Mouse (Mus musculus) T-helper 1 cell (primary cell): ENCODE results near the gene Etl4.

Source experiments
- in situ Hi-C: fragments of 300-600 bp; cut with MboI, MseI; formaldehyde crosslinking; loops from one replicate; pipeline ENCODE4 v1.15.1; 2025; ENCODE audit warnings: high pct_unique_total_duplicates

Etl4 gene

DNA sequence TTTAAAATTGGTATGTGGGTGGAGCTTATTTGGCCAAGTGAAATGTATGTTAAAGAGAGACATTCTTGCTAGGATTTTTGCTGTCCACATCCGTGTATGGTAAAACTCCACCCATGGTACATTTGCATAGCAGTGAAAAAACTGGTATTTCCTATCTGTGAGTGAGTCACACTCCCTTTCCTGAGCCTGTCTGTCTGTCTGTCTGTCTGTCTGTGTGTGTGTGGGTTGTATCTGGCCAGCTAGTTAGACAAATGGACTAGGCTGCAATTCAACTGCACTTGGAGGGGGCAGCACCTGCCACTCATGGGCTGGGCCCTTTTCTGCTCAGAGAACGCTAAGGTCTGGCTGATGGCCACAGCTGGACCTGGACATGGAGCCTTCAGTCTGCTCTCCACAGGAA is 650.1 kb downstream of the Etl4 start:
- in situ Hi-C loops = loop anchor here (10.0 kb wide), 1 partner anchor 395 kb away; no protein-coding TSS in a partner anchor

DNA sequence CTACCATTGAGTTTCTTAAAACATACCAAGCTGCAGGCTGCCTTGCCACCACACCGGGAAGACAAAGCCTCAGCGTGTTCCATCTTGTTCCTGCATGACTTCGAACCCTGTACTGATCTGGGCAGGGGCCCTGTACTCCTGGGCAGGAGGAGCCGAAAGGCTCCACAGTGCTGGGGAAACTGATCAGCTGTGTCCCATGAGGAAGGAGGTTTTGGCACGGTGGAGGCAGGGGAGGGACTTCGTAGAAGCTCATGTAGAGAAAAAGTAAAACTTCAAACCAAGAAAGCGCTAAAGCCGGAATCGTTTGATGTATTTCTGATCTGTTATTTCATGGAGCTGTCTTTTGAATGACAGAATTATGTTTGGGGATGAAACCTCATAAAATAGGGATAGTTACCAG is 651.0 kb downstream of the Etl4 start:
- in situ Hi-C loops = loop anchor here (10.0 kb wide), 1 partner anchor 396 kb away; no protein-coding TSS in a partner anchor

DNA sequence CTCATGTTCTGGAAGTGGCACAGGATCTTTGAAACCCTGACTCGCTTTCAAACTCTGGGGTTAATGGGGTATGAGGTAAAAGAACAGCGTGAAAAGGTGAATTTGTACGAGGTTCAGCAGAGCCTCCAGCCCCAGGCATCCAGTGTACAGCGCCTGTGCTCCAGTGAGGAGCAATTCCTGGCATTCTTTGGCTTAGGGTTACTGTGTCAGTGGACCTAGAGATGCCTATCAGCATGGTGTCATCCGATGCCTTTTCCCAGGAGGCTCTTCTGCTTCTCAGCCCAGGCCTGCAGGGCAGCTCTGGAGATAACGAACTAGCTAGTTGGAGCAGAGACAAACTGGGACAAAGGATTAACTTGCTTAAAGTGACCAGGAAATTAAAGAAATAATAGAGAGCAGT is 653.5 kb downstream of the Etl4 start:
- in situ Hi-C loops = loop anchor here (10.0 kb wide), 1 partner anchor 398 kb away; no protein-coding TSS in a partner anchor

DNA sequence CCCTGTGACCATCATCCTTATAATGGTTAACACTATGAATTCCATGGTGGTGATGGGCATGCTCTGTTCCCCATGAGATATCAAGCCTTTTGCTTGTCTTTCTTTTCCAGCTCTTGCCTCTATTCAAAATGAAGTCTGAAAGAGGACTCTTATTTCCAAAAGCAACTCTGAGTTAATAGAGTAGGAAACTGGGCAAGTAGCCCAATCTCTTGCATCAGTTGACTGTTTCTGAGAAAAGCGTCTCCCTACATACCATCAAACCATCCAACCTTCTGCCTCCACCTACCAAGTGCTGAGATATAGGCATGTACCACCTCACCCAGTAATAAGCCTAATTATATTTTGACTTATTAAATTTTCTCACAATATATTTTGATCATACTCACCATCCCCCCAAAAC is 658.9 kb downstream of the Etl4 start:
- in situ Hi-C loops = loop anchor here (10.0 kb wide), 1 partner anchor 404 kb away; no protein-coding TSS in a partner anchor

DNA sequence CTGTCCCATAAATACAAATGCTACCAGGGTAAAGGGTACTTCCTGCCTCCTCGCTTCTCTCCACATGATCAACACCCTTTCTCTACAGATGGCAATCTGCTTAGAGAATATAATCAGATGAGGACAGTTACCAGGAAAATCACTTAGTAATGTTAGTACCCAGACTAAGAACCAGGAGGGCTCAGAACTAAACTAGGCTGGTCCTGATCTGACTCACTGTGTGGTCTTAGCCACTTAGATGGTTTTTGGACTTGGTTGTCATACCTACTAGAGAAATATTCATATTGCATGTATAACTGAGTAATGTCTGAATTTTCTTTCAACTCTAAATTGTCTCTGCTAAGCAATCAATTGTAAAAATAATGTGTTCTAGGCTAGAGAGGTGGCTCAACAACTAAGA is 662.4 kb downstream of the Etl4 start:
- in situ Hi-C loops = no loop called here

DNA sequence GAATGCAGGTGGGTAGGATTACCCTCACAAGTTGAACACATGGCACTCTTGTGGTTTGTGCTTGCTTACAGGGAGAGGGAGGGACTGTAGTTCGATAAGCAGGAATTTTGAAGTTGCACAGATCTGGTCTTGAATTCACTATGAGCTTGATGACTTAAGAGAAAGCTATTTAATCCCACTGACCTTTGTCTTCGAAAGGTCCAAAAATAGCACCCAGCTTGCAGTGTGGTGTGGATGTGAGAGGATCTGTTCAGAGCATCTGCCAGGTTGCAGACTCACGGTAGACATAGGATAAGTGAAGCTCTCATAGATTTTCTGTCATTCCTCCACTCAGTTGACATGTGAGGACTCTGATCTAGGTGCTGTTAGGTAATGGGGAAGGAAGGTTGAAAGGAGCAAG is 670.8 kb downstream of the Etl4 start:
- in situ Hi-C loops = no loop called here

DNA sequence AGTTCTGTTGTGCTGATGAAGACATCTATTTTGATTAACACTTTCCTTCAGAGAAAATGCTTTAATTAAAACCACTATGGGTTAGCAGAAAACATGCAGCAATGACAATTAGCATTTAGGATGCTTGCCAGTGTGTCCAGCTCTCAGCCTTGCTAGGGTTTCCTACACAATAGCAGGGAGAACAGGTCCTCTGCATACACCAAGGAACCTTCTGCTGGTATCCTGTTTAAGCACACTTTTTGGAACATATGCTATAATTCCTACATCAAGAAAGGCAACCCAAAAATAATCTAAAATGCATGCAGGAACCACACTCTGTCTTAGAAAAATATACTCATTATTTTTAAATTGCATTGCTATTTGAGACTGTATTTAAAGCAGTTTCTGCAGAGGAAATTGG is 673.5 kb downstream of the Etl4 start:
- in situ Hi-C loops = no loop called here

DNA sequence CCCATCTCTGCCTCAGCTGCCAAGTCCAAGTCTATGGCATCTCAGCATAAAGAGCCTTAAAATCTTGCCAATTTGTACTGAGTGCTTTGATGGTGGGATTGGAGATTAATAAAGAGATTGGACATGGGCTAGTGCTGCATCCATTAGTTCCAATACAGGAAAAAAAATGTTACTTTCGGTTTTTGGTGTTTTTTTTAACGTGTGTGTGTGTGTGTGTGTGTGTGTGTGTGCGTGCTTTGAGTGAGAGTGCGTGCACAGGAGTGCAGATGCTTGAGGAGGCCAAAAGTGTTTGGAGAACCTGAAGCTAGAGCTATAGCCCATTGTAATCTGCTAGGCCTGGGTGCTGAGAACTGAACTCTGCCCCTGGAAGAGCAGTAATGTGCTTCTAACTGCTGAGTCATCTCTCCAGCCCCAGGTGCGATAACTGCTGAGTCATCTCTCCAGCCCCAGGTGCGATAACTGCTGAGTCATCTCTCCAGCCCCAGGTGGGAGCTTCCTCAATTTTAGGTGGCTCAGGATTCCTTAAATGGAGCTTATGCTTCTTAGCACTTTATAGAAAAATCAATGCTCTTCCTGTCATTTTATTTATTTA is 674.1 kb downstream of the Etl4 start:
- in situ Hi-C loops = no loop called here

DNA sequence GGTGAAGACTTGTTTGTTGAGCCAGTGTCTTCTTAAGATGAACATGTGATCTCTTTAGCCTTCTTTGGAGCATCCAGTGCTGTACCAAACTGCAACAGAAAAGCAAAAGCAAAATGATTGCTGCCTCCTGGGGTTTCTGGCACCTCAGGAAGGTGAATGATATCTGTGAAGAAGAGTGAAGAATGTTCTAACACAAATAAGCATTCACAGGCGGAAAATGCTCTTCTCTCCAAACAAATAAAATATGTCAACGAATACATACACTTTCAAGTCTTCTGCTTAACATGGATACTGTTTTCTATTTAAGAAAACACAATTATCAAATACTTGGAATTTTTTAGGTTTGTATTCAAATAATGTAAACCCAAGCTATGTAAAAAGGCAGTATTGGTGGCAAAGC is 678.3 kb downstream of the Etl4 start:
- in situ Hi-C loops = no loop called here

DNA sequence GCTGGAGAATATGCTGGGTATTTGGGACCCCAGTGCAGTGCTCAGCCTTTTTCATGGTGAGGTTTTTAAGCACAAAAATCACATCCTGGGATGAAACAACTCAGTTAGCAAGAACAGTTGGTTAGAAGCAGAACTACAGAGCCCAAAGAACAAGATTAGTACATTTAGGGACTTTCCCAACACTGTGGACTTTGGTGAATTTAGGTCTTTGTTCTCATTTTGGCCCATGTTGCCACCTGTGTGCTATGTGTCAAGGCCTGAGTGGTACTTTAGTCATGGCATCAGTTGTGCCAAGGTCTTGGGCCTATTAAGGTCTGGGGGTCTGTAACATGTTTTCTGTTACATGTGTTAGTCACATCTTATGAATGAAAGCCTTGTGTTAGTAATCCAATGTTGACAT is 679.1 kb downstream of the Etl4 start:
- in situ Hi-C loops = no loop called here

DNA sequence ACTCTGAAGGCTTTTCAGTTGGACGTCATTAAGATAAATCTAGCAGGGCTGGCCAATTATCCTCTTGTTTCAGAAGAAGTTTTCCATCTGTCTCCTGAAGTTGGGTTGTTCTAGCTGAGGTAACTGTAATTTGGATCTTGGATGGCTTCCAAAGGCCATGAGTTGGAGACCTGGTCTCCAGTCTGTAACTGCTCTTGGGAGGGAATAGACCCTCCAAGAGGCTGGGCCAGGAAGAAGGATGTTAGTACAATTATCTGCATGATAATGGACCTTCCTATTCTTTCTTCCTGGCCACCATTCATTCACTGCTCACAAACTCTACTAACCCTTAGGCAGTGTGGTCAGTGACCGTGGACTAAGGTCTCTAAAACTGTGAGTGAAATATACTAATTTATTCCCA is 684.5 kb downstream of the Etl4 start:
- in situ Hi-C loops = no loop called here

DNA sequence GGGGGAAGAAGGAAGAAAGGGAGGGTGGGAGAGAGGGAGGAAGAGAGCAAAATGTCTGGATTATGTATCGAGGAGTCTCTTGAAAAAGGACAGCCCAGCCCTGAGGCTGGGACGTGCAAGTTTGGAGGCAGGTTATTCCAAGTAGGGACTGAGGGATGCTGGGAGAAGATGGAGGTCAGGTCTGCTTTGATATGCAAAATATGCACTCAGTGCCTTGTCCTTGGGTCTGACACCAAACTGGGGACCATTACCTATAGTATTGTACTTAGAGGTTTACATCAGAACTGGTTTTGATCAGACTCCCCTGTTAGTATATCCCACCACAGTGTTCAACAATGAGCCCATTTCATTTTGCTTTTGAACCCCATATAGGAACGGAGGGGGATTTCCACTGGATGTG is 685.4 kb downstream of the Etl4 start:
- in situ Hi-C loops = no loop called here

DNA sequence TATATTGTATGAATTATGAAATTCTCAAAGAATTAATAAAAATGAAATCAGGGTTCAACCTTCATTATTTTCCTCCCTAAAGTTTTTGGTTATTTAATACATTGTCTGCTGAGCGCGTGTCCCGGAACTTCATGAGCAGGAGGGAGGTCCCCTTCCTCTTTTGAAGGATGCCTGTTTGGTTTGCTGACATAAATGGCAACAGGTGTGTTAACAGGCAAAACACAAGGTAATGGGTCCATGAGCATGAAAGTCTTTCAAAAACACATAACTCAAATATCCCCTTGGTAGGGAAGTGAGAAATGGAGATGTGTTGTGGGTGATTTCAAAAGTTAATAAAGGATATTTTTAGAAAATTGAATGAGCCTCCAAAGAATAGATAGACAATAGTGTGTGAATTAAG is 687.0 kb downstream of the Etl4 start:
- in situ Hi-C loops = no loop called here

DNA sequence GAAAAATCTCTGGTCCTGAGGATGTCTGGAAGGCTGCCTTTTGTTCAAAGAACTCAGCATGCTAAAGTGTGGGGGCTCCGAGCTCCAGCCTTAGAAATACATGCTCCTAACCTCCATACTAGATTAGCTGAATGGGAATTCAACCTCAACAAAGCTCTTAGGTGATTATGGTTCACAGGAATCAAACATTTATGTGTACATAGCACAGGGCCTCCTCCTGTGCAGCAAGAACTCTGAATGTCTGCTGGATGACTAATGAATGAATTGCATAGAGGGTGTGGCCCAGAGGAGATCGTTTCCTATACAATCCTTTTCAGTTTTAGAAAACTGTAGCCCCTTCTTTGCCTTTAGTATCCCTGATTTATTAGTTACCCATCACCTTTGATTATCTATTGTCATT is 687.6 kb downstream of the Etl4 start:
- in situ Hi-C loops = no loop called here

DNA sequence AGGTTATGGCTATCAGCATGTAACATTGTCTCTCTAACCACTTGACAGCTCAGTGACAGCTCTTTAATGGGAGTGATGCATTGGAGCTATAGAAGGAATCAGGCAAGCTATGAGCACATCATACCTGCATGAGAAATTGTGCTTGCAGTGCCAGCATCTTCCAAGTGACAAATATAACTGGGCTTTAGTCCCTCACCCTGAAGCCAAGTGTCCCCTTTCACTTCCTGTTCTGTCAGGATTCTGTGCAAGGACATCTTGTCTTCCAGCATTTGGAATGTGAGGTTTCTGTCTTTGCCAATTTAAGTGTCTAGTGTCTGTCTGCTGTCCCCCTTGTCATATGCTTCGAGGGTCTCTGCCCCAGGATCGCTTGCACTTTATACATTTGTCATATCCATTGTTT is 693.1 kb downstream of the Etl4 start:
- in situ Hi-C loops = no loop called here

DNA sequence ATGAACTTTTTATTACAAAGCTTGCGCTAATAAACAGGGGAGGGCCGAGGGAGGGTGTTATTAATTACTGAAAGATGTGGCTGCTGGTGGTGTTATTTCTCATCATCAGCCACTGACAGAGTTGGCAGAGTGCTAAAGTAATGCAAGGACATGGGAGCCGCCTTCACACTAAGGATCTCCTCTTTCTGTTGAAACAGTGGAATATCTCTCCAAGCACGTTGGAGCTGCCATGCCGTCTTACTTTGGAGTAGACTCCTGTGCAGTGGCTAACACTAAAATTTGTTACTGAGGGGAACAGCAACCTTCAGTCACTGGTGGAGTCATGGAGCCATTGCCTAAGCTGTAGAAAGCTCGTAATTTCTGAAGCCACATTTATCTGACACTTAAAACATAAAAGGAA is 694.0 kb downstream of the Etl4 start:
- in situ Hi-C loops = no loop called here

DNA sequence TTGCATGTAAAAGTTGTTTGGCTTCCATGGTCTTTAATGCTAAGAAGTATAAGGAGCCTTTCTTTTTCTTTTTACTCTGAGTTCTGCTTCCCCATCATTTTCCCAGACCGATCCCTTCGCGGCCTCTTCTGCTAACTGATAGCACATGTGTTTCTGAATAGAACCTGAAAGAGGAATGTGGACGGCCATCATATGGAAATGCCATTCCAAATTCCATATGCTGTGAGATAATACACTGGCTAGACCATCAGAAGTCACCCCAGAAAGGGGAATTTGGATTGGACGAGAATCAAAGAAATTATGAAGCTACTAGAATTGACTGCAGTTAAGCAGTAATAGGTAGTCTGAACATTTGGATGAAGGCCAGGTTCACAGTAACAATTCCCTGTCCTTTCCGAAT is 694.4 kb downstream of the Etl4 start:
- in situ Hi-C loops = no loop called here

DNA sequence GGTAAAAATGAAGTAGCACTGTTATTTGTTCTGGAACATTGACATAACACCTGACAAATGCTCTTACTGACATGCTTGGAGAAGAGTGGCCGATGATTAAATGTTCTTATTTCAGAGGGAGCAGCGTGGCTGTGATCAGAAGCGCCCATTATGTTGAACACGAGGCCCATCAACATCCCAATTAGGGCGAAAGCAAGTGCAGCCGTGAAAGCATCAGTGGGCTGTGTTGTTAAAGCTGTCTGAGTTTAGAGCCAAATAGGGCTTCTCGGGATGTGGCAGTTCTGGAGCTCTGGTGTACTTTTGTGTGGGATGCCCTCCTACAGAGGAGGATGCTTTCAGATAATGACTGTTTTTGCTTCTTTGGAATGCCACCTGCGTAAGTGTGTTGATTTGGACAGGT is 699.6 kb downstream of the Etl4 start:
- in situ Hi-C loops = no loop called here

DNA sequence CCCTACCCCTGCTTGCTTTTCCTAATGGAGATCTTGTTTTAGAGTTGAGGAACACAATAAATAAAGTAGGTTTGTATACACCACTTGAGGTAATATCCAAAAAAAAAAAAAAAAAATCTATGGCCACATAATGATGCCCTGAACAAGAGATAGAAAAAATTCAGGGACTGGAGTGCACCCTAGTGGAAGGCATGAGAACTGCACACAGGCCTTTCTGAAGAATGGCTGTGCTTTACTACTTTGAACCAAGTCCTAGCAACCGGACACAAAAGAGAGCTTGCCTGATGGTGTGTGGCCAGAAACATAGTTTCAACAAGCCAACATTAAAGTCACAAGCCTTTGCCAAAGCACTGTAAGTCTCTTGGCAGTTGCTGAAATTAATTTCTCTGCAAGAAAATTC is 706.4 kb downstream of the Etl4 start:
- in situ Hi-C loops = no loop called here

DNA sequence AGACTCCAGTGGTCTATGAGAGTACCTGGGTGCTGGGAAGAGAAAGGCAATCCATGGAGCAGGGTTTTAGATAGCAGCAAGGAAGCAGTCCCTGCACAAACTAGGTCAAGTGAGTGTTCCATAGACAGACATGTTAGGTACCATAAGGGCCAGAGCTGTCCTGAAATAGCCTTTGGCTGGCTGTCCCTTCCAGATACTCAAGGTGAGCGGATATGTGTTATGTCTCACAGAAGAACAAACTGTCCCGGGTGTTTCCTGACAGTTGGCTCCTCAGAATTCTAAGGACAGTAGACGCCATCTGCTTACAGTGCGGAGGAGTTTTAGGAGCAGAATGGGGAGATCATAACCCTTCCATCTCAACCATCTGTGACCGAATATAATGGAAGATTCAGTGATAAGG is 708.8 kb downstream of the Etl4 start:
- in situ Hi-C loops = no loop called here

DNA sequence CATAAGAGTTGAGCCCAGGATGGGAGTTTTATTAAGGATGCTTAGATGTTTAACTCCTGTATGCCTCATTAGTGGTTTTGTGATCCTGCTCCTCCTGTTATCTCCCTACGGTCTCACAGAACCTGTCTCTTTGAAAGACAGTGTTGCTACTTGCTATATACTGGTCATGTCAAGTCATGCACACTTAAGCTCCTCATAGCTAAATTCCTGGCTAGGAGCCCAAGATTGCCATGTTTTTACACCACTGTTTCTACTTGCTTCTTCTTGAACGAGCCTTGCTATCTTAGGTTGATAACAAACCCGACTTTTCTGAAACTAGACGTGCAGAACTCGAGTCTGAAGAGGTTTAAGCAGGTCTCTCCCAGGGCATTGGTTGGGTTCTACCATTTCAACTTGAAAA is 710.3 kb downstream of the Etl4 start:
- in situ Hi-C loops = no loop called here

DNA sequence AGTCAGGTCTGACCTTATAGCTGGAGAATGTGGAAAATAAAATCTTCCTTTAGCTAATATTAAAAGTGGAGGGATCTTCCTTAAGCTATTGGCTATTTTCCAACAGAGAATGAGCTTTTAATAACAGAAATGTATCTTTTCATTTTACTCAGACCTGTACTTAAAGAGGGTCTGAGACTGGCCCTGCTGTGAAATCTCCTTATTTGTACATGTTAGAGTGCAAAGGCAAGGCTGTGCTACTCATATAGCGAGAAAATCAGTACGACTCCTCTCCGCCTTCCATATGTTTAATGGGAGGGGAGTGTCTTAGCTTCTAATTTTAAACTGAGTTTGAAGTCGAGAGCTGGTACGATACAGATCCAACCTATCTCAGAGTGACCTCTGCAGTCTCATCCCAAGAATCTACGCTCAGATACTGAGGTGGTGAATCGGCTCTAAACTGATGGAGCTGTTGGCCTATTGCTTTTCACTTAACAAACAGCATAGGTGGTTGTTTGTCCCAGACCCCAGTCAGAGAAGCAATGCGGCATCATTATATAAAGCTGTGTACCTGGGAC is 719.7 kb downstream of the Etl4 start:
- in situ Hi-C loops = no loop called here

DNA sequence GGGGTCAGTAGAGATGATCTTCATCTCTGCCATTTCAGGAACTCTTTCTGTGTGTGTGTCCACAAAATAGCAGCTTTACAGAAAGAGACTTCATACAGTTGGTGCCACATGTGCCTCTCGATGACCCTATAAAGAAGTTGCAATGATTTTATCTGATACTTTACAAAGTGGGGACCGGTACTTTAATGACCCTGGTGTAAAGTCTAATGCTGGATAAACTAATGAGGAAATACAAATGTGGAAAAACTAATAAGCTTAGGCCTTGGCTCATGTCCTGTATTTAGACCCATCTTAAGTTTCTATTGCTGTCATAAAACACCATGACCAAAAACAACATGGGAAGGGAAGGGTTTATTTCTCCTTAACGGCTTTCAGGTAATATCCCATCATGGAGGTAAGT is 729.0 kb downstream of the Etl4 start:
- in situ Hi-C loops = no loop called here

DNA sequence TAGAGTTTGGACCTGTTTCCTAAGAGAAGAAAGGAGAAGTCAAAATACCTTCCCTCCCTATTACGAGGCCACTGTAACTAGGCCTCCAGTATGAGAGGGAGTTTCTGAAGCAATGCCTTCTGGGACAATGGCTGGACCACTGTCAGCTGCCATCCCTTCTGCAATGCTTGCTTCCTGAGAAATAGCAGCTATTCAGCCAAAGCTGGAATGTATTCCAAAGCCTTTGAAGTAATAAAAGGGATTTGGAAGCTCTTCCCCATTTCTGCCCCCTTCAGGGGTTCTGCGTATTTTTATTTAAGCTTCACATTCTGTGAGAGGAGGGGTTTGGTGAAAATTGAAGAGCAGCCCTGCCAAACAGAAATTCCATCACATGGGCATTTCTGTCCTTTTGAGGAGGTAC is 730.1 kb downstream of the Etl4 start:
- in situ Hi-C loops = no loop called here
